Mouse (Mus musculus) MEL (cell line): ENCODE results near the gene Hibadh. TPM values are rescaled to one million over a fixed set of nuclear protein-coding genes. Genes with fewer than 3 reads are reported as not detected.

Experiments
- DNase-seq: peaks from one replicate; pipeline ENCODE4 v3.0.0; 2011; ENCODE audit warnings: low read depth, low spot score
- H3K27ac ChIP-seq: 2 replicates; pipeline ENCODE4 v1.5.1; 2012; ENCODE audit warnings: low read depth, mild to moderate bottlenecking, control low read depth, low read length, moderate library complexity; ENCODE audit not compliant: control insufficient read depth
- H3K27me3 ChIP-seq, 2 experiments: fragments of 150-350 bp in 1 of 2; sonication (generic) in 1 of 2; 2 replicates each; pipeline ENCODE4 v1.6.1; 2012; ENCODE audit warnings: low read length in 2 of 2, mild to moderate bottlenecking in 2 of 2, improper control_type of control experiment in 1 of 2, moderate library complexity in 1 of 2; ENCODE audit not compliant: insufficient read depth in 2 of 2, control insufficient read depth in 1 of 2
- H3K36me3 ChIP-seq, 2 experiments: 2 replicates each; pipeline ENCODE4 v1.6.1; 2012 to 2014; ENCODE audit warnings: low read length in 2 of 2, improper control_type of control experiment in 1 of 2, inconsistent platforms in 1 of 2, mild to moderate bottlenecking in 1 of 2; ENCODE audit not compliant: insufficient read depth in 2 of 2, control insufficient read depth in 1 of 2
- H3K4me1 ChIP-seq, 2 experiments: fragments of 150-350 bp in 1 of 2; sonication (generic) in 1 of 2; 2 replicates each; pipeline ENCODE4 v1.6.1; 2012; ENCODE audit warnings: low read length in 2 of 2, improper control_type of control experiment in 1 of 2, mild to moderate bottlenecking in 1 of 2; ENCODE audit not compliant: insufficient read depth in 2 of 2, control insufficient read depth in 1 of 2
- H3K4me3 ChIP-seq, 2 experiments: fragments of 150-350 bp in 1 of 2; sonication (generic) in 1 of 2; 2 replicates each; pipeline ENCODE4 v1.5.1; 2012; ENCODE audit warnings: low read depth in 2 of 2, low read length in 2 of 2, mild to moderate bottlenecking in 2 of 2, moderate library complexity in 2 of 2, control low read depth in 1 of 2, improper control_type of control experiment in 1 of 2; ENCODE audit not compliant: control insufficient read depth in 1 of 2, insufficient read depth in 1 of 2
- H3K79me2 ChIP-seq: 2 replicates; pipeline ENCODE4 v1.6.1; 2012; ENCODE audit warnings: mild to moderate bottlenecking, low read length, moderate library complexity; ENCODE audit not compliant: control insufficient read depth, poor library complexity, insufficient read depth
- H3K9ac ChIP-seq: 2 replicates; pipeline ENCODE4 v1.6.1; 2012; ENCODE audit warnings: low read depth, mild to moderate bottlenecking, control low read depth, low read length, moderate library complexity; ENCODE audit not compliant: control insufficient read depth, poor library complexity, severe bottlenecking
- H3K9me3 ChIP-seq: fragments of 150-350 bp; sonication (generic); replicated peaks from 2 replicates; pipeline ENCODE4 v1.6.1; 2012; ENCODE audit warnings: mild to moderate bottlenecking, low read length, improper control_type of control experiment, moderate library complexity; ENCODE audit not compliant: insufficient read depth
- BHLHE40 ChIP-seq: IDR thresholded peaks from 2 replicates; pipeline ENCODE4 v1.6.1; 2012; ENCODE audit warnings: low read depth, mild to moderate bottlenecking, inconsistent platforms, low read length, improper control_type of control experiment, borderline replicate concordance
- CHD1 ChIP-seq: IDR thresholded peaks from 2 replicates; pipeline ENCODE4 v1.6.1; 2012; ENCODE audit warnings: low read depth, mild to moderate bottlenecking, inconsistent platforms, low read length, improper control_type of control experiment
- CHD2 ChIP-seq: IDR thresholded peaks from 2 replicates; pipeline ENCODE4 v1.6.1; 2011; ENCODE audit warnings: low read length, improper control_type of control experiment
- CTCF ChIP-seq, 3 experiments: IDR thresholded peaks in 2 of 3; conservative IDR thresholded peaks in 1 of 3; 2 replicates each; pipeline ENCODE4 v1.5.1; 2011 to 2012; ENCODE audit warnings: low read length in 3 of 3, low read depth in 2 of 3, mild to moderate bottlenecking in 2 of 3, improper control_type of control experiment in 1 of 3, inconsistent platforms in 1 of 3, mixed read lengths in 1 of 3, moderate library complexity in 1 of 3; ENCODE audit not compliant: control insufficient read depth in 1 of 3, insufficient read depth in 1 of 3, poor library complexity in 1 of 3, severe bottlenecking in 1 of 3
- E2F4 ChIP-seq: IDR thresholded peaks from 2 replicates; pipeline ENCODE4 v1.6.1; 2011; ENCODE audit warnings: low read depth, low read length, improper control_type of control experiment, borderline replicate concordance
- ELF1 ChIP-seq: IDR thresholded peaks from 2 replicates; pipeline ENCODE4 v1.6.1; 2014; ENCODE audit warnings: low read depth, mild to moderate bottlenecking, inconsistent platforms, low read length, improper control_type of control experiment, moderate library complexity
- EP300 ChIP-seq, 2 experiments: IDR thresholded peaks; 2 replicates each; pipeline ENCODE4 v1.6.1; 2011; ENCODE audit warnings: improper control_type of control experiment in 2 of 2, low read length in 2 of 2, low read depth in 1 of 2, mild to moderate bottlenecking in 1 of 2
- ETS1 ChIP-seq: IDR thresholded peaks from 2 replicates; pipeline ENCODE4 v1.6.1; 2012; ENCODE audit warnings: low read depth, mild to moderate bottlenecking, inconsistent platforms, low read length, improper control_type of control experiment, moderate library complexity
- GABPA ChIP-seq: IDR thresholded peaks from 2 replicates; pipeline ENCODE4 v1.6.1; 2012; ENCODE audit warnings: low read depth, mild to moderate bottlenecking, inconsistent platforms, low read length, improper control_type of control experiment, moderate library complexity
- GATA1 ChIP-seq: IDR thresholded peaks from 2 replicates; pipeline ENCODE4 v1.6.1; 2011; ENCODE audit warnings: low read depth, low read length, improper control_type of control experiment
- HCFC1 ChIP-seq: IDR thresholded peaks from 2 replicates; pipeline ENCODE4 v1.6.1; 2012; ENCODE audit warnings: low read depth, mild to moderate bottlenecking, inconsistent platforms, low read length, improper control_type of control experiment, moderate library complexity
- JUND ChIP-seq: IDR thresholded peaks from 2 replicates; pipeline ENCODE4 v1.6.1; 2011; ENCODE audit warnings: low read depth, mild to moderate bottlenecking, improper control_type of control experiment, low read length
- KAT2A ChIP-seq: conservative IDR thresholded peaks from 2 replicates; pipeline ENCODE4 v1.6.1; 2012; ENCODE audit warnings: low read depth, low read length, improper control_type of control experiment, inconsistent platforms
- MAFK ChIP-seq: IDR thresholded peaks from 2 replicates; pipeline ENCODE4 v1.6.1; 2011; ENCODE audit warnings: low read depth, mild to moderate bottlenecking, low read length, improper control_type of control experiment, borderline replicate concordance
- MAX ChIP-seq: IDR thresholded peaks from 2 replicates; pipeline ENCODE4 v1.6.1; 2011; ENCODE audit warnings: low read length, improper control_type of control experiment
- MAZ ChIP-seq: IDR thresholded peaks from 2 replicates; pipeline ENCODE4 v1.6.1; 2012; ENCODE audit warnings: low read depth, mild to moderate bottlenecking, inconsistent platforms, low read length, improper control_type of control experiment
- MEF2A ChIP-seq: IDR thresholded peaks from 2 replicates; pipeline ENCODE4 v1.6.1; 2014; ENCODE audit warnings: low read depth, mild to moderate bottlenecking, inconsistent platforms, low read length, improper control_type of control experiment; ENCODE audit not compliant: poor library complexity, insufficient replicate concordance, severe bottlenecking; ENCODE audit errors: extremely low read depth
- MXI1 ChIP-seq: IDR thresholded peaks from 2 replicates; pipeline ENCODE4 v1.6.1; 2011; ENCODE audit warnings: mild to moderate bottlenecking, low read depth, low read length, improper control_type of control experiment
- MYB ChIP-seq: IDR thresholded peaks from 2 replicates; pipeline ENCODE4 v1.6.1; 2011; ENCODE audit warnings: mild to moderate bottlenecking, low read depth, low read length, improper control_type of control experiment
- MYC ChIP-seq: IDR thresholded peaks from 2 replicates; pipeline ENCODE4 v1.6.1; 2011; ENCODE audit warnings: low read depth, mild to moderate bottlenecking, low read length, improper control_type of control experiment, moderate library complexity
- NELFE ChIP-seq: IDR thresholded peaks from 2 replicates; pipeline ENCODE4 v1.6.1; 2011; ENCODE audit warnings: low read depth, low read length, improper control_type of control experiment
- NRF1 ChIP-seq: IDR thresholded peaks from 2 replicates; pipeline ENCODE4 v1.6.1; 2014; ENCODE audit warnings: low read depth, mild to moderate bottlenecking, inconsistent platforms, low read length, improper control_type of control experiment, moderate library complexity; ENCODE audit not compliant: poor library complexity, insufficient read depth, severe bottlenecking
- POLR2A ChIP-seq, 2 experiments: IDR thresholded peaks; 2 replicates each; pipeline ENCODE4 v1.6.1; 2011 to 2012; ENCODE audit warnings: low read length in 2 of 2, mild to moderate bottlenecking in 2 of 2, control low read depth in 1 of 2, improper control_type of control experiment in 1 of 2, low read depth in 1 of 2, moderate library complexity in 1 of 2; ENCODE audit not compliant: control insufficient read depth in 1 of 2, insufficient read depth in 1 of 2, poor library complexity in 1 of 2
- POLR2AphosphoS2 ChIP-seq: IDR thresholded peaks from 2 replicates; pipeline ENCODE4 v1.6.1; 2011; ENCODE audit warnings: low read length, improper control_type of control experiment
- POLR2AphosphoS5 ChIP-seq: IDR thresholded peaks from 2 replicates; pipeline ENCODE4 v1.6.1; 2012; ENCODE audit warnings: low read depth, borderline replicate concordance, mild to moderate bottlenecking, inconsistent platforms, low read length, moderate library complexity, mixed read lengths
- RAD21 ChIP-seq: IDR thresholded peaks from 2 replicates; pipeline ENCODE4 v1.6.1; 2011; ENCODE audit warnings: mild to moderate bottlenecking, low read depth, low read length, improper control_type of control experiment
- RCOR1 ChIP-seq: IDR thresholded peaks from 2 replicates; pipeline ENCODE4 v1.6.1; 2012; ENCODE audit warnings: low read depth, mild to moderate bottlenecking, inconsistent platforms, low read length, improper control_type of control experiment
- SIN3A ChIP-seq: IDR thresholded peaks from 2 replicates; pipeline ENCODE4 v1.6.1; 2012; ENCODE audit warnings: low read length, improper control_type of control experiment, inconsistent platforms
- SMC3 ChIP-seq: IDR thresholded peaks from 2 replicates; pipeline ENCODE4 v1.6.1; 2011; ENCODE audit warnings: low read depth, low read length, improper control_type of control experiment
- TAL1 ChIP-seq: IDR thresholded peaks from 2 replicates; pipeline ENCODE4 v1.6.1; 2012; ENCODE audit warnings: mild to moderate bottlenecking, inconsistent platforms, low read length, moderate library complexity, mixed read lengths
- TBP ChIP-seq: IDR thresholded peaks from 2 replicates; pipeline ENCODE4 v1.8.0; 2011; ENCODE audit warnings: low read depth, low read length, improper control_type of control experiment
- TCF12 ChIP-seq: IDR thresholded peaks from 2 replicates; pipeline ENCODE4 v1.6.1; 2014; ENCODE audit warnings: low read depth, mild to moderate bottlenecking, inconsistent platforms, low read length, improper control_type of control experiment, moderate library complexity
- UBTF ChIP-seq: IDR thresholded peaks from 2 replicates; pipeline ENCODE4 v1.6.1; 2012; ENCODE audit warnings: low read depth, mild to moderate bottlenecking, inconsistent platforms, low read length, improper control_type of control experiment, moderate library complexity, borderline replicate concordance; ENCODE audit not compliant: insufficient read depth
- USF1 ChIP-seq: IDR thresholded peaks from 2 replicates; pipeline ENCODE4 v1.6.1; 2014; ENCODE audit warnings: low read depth, mild to moderate bottlenecking, inconsistent platforms, low read length, improper control_type of control experiment, moderate library complexity
- USF2 ChIP-seq, 2 experiments: IDR thresholded peaks; 2 replicates each; pipeline ENCODE4 v1.6.1; 2011 to 2012; ENCODE audit warnings: improper control_type of control experiment in 2 of 2, low read length in 2 of 2, borderline replicate concordance in 1 of 2, inconsistent platforms in 1 of 2, low read depth in 1 of 2, mild to moderate bottlenecking in 1 of 2; ENCODE audit not compliant: insufficient read depth in 1 of 2
- ZC3H11A ChIP-seq: IDR thresholded peaks from 2 replicates; pipeline ENCODE4 v1.6.1; 2012; ENCODE audit warnings: low read depth, mild to moderate bottlenecking, inconsistent platforms, low read length, improper control_type of control experiment
- ZMIZ1 ChIP-seq: IDR thresholded peaks from 2 replicates; pipeline ENCODE4 v1.6.1; 2012; ENCODE audit warnings: low read depth, mild to moderate bottlenecking, inconsistent platforms, low read length, improper control_type of control experiment, moderate library complexity
- ZNF384 ChIP-seq: IDR thresholded peaks from 2 replicates; pipeline ENCODE4 v1.6.1; 2012; ENCODE audit warnings: low read depth, mild to moderate bottlenecking, inconsistent platforms, low read length, improper control_type of control experiment
- polyA plus RNA-seq, 2 experiments: library from polyadenylated mRNA; stranded (reverse) in 1 of 2; unstranded in 1 of 2; fragments of >175 nt in 1 of 2; fragments of >200 nt in 1 of 2; gene quantifications; 2 replicates each; pipeline versions ENCODE4 v1.2.1 to v1.2.4; 2012; ENCODE audit warnings: low replicate concordance in 2 of 2, low read depth in 1 of 2; ENCODE audit not compliant: insufficient read length in 2 of 2, insufficient read depth in 1 of 2, missing spikeins in 1 of 2
- total RNA-seq: library from RNA; depleted of rRNA; stranded (reverse); fragments of 300-350 nt; gene quantifications from 2 replicates; pipeline ENCODE4 v1.2.3, GENCODE M21; 2012

Gene Hibadh
- total and polyA plus RNA-seq, 3 experiments: 31.2 to 39.3 TPM; not detected in 1

GRCm38 (mm10) chr6:52626735-52627134, 13.5 kb downstream of the Hibadh start:
- peaks cover 23 to 24% of the 10 kb centered on the region in 2 experiments for H3K4me1 ChIP-seq
- peak overlapping the region; percentile 50 for H3K27ac ChIP-seq
- no peak overlapping the region for H3K4me3 ChIP-seq
- no peaks in the 10 kb centered on the region for H3K27me3 ChIP-seq
- DNase-seq: peak; percentile 75
- H3K9me3 ChIP-seq: no peaks in the 10 kb centered on the region
- no peak overlapping the region for H3K9ac ChIP-seq
- no peaks in the 10 kb centered on the region for H3K79me2 ChIP-seq
- peaks cover 4 to 48% of the 10 kb centered on the region in 2 experiments; a peak in 3 of 4 replicates for H3K36me3 ChIP-seq
- TF ChIP-seq NELFE (no peak), ETS1 (peak; percentile 72), ZNF384 (no peak), POLR2A (IDR thresholded peaks at IDR 0.05; ENCODE audit: control insufficient read depth in 1 of 2, insufficient read depth in 1 of 2, low read depth in 1 of 2, low read length in 2 of 2, poor library complexity in 1 of 2) (no peak), E2F4 (no peak), MAX (peak; percentile 59), ELF1 (no peak), TBP (0 out of 2 replicates have a peak, but pooled peaks have one; percentile 20), RCOR1 (peak; percentile 77), GABPA (peak; percentile 62), MAFK (peak; percentile 71; the same call in 1 of the 2 replicates), UBTF (no peak), MEF2A (no peak), SIN3A (peak; percentile 75), TCF12 (peak; percentile 61), POLR2AphosphoS2 (no peak), MAZ (no peak), EP300 (IDR thresholded peaks at IDR 0.05; ENCODE audit: low read depth in 1 of 2, low read length in 2 of 2) (peak; percentile 78 to 86; a peak in 3 of 4 replicates), ZMIZ1 (no peak), ZC3H11A (no peak), NRF1 (no peak), SMC3 (no peak), USF1 (no peak), MYB (no peak), JUND (0 out of 2 replicates have a peak, but pooled peaks have one; percentile 29), CHD1 (no peak), MXI1 (peak; percentile 61), MYC (peak; percentile 40; the same call in 1 of the 2 replicates), CTCF (IDR thresholded peaks at IDR 0.05 in 2 of 3, conservative IDR thresholded peaks at IDR 0.05 in 1 of 3; ENCODE audit: control insufficient read depth in 1 of 3, insufficient read depth in 1 of 3, low read depth in 2 of 3, low read length in 3 of 3, poor library complexity in 1 of 3, severe bottlenecking in 1 of 3) (no peak), TAL1 (peak; percentile 7; the same call in 1 of the 2 replicates), KAT2A (no peak), BHLHE40 (peak; percentile 85), CHD2 (no peak), GATA1 (peak; percentile 73), USF2 (IDR thresholded peaks at IDR 0.05; ENCODE audit: borderline replicate concordance in 1 of 2, insufficient read depth in 1 of 2, low read depth in 1 of 2, low read length in 2 of 2) (no peak), HCFC1 (no peak), RAD21 (no peak), POLR2AphosphoS5 (no peak)
